In genomic region chr17:3081512-3082100, GRCm38 (mm10) we compare ENCODE assay signal across 7 mouse cellular contexts. TPM values are rescaled to one million over a fixed set of nuclear protein-coding genes. Genes with fewer than 3 reads are reported as not detected.
A peak's percentile ranks its signal among the peaks of the same experiment; 100 is the strongest.
DNase-seq lines count a peak whose midpoint lies in the region; ATAC-seq and TF ChIP-seq lines count a peak whose summit lies in the region.
"Not testable (repeated sequence)": the region's sequence is repeated elsewhere in the genome, so short reads cannot be mapped to it uniquely, and the experiment has no call there.

No protein-coding gene starts in this region.

- not testable (repeated sequence) for H3K4me2 ChIP-seq in embryonic facial prominence, embryonic 11.5 days (ENCODE audit: low read depth, low read length); hindbrain, embryonic 15.5 days; liver, embryonic 15.5 days; midbrain, postnatal 0 days (ENCODE audit: low read depth, low read length, poor library complexity, severe bottlenecking)

- not testable (repeated sequence) for H3K4me1 ChIP-seq in embryonic facial prominence, embryonic 11.5 days (ENCODE audit: control insufficient read depth, insufficient read depth, low read length); hindbrain, embryonic 15.5 days (replicated peaks); midbrain, postnatal 0 days (ENCODE audit: insufficient read depth, low read length)
- peaks cover 11% of the 10 kb centered on the region for H3K4me1 ChIP-seq in liver, embryonic 15.5 days (replicated peaks)

- not testable (repeated sequence) for TF ChIP-seq CTCF in midbrain, postnatal 0 days (IDR thresholded peaks at IDR 0.05)

- not testable (repeated sequence) for H3K9me3 ChIP-seq in embryonic facial prominence, embryonic 11.5 days (replicated peaks; ENCODE audit: control insufficient read depth, low read length); hindbrain, embryonic 15.5 days; liver, embryonic 15.5 days (replicated peaks); midbrain, postnatal 0 days (ENCODE audit: low read length)

- WGBS in embryonic facial prominence, embryonic 11.5 days, result 87% methylated on average over 1 of the region's 3 CpGs
- WGBS in hindbrain, embryonic 15.5 days, result 70% methylated on average over 3 of the region's 3 CpGs
- 49% methylated on average over 3 of the region's 3 CpGs for WGBS in liver, embryonic 15.5 days (ENCODE audit: insufficient replicate concordance)
- 83% methylated on average over 2 of the region's 3 CpGs for WGBS in midbrain, postnatal 0 days

- ATAC-seq in embryonic facial prominence, embryonic 11.5 days (replicated peaks; ENCODE audit: insufficient number of reproducible peaks, low FRiP score, low TSS enrichment, low read depth), result peak; percentile 35
- peak; percentile 30 for ATAC-seq in granulocyte monocyte progenitor cell, adult 5-6 weeks (replicated peaks; ENCODE audit: poor library complexity, severe bottlenecking)
- ATAC-seq in hindbrain, embryonic 15.5 days (ENCODE audit: low FRiP score, low read depth), result peak; percentile 55
- peak; percentile 17 for ATAC-seq in liver, embryonic 15.5 days (ENCODE audit: insufficient read depth)
- ATAC-seq in midbrain, postnatal 0 days (ENCODE audit: low FRiP score), result peak; percentile 52

- H3K4me3 ChIP-seq in embryonic facial prominence, embryonic 11.5 days (ENCODE audit: low read depth, low read length); hindbrain, embryonic 15.5 days; liver, embryonic 15.5 days (replicated peaks); midbrain, postnatal 0 days (ENCODE audit: low read depth, low read length): not testable (repeated sequence)

- H3K27ac ChIP-seq in embryonic facial prominence, embryonic 11.5 days (replicated peaks; ENCODE audit: low read depth, low read length); hindbrain, embryonic 15.5 days (replicated peaks); liver, embryonic 15.5 days (replicated peaks); midbrain, postnatal 0 days (ENCODE audit: low read depth, low read length): not testable (repeated sequence)

- H3K9ac ChIP-seq in embryonic facial prominence, embryonic 11.5 days (replicated peaks; ENCODE audit: low read length); hindbrain, embryonic 15.5 days; liver, embryonic 15.5 days; midbrain, postnatal 0 days (replicated peaks; ENCODE audit: low read length, poor library complexity, severe bottlenecking): not testable (repeated sequence)

- not testable (repeated sequence) for DNase-seq in embryonic facial prominence, embryonic 11.5 days (ENCODE audit: low spot score); midbrain, postnatal 0 days (ENCODE audit: low spot score)
- peak; percentile 94 for DNase-seq in layer of hippocampus, adult 9-11 months
- peak; percentile 56 to 89 for DNase-seq in spleen, postnatal 4 days (ENCODE audit: low spot score in 2 of 2)

- H3K27me3 ChIP-seq in embryonic facial prominence, embryonic 11.5 days (ENCODE audit: control insufficient read depth, insufficient read depth, low read length); hindbrain, embryonic 15.5 days; liver, embryonic 15.5 days; midbrain, postnatal 0 days (ENCODE audit: insufficient read depth, low read length): not testable (repeated sequence)

- not testable (repeated sequence) for H3K36me3 ChIP-seq in embryonic facial prominence, embryonic 11.5 days (replicated peaks; ENCODE audit: control insufficient read depth, insufficient read depth, low read depth, low read length); hindbrain, embryonic 15.5 days; liver, embryonic 15.5 days (replicated peaks); midbrain, postnatal 0 days (ENCODE audit: insufficient read depth, low read length)

RNA-seq across cellular contexts. Expression of gene Scaf8, which starts 33.2 kb away (rescaled TPM):
- 25.6 and 28.5 TPM in 2 replicates for polyA plus RNA-seq in embryonic facial prominence, embryonic 11.5 days (2014; fragmentation: Nextera tagmentation; extraction: Ambion mirVana)
- total RNA-seq in granulocyte monocyte progenitor cell, adult 5-6 weeks (2014; fragmentation: Nextera tagmentation), result 38.8 and 42.9 TPM in 2 replicates
- total RNA-seq in granulocyte monocyte progenitor cell, adult 5-6 weeks (2017), result 25.8 and 31.5 TPM in 2 replicates
- polyA plus RNA-seq in hindbrain, embryonic 15.5 days (2015; fragmentation: Nextera tagmentation; extraction: Ambion mirVana), result 15.6 and 17.1 TPM in 2 replicates
- polyA plus RNA-seq in liver, embryonic 15.5 days (2015; fragmentation: Nextera tagmentation; extraction: Ambion mirVana), result 7.8 and 8.0 TPM in 2 replicates
- 56.0 and 59.8 TPM in 2 replicates for total RNA-seq in midbrain, postnatal 0 days (2014; rRNA removed)
- polyA plus RNA-seq in midbrain, postnatal 0 days (2015; fragmentation: Nextera tagmentation; extraction: Ambion mirVana), result 13.4 and 15.8 TPM in 2 replicates
